Mouse (Mus musculus): ENCODE measurements around the gene Gm10778.
"Not testable (repeated sequence)": the region's sequence is repeated elsewhere in the genome, so short reads cannot be mapped to it uniquely, and the experiment has no call there.

Gm10778 gene

DNA sequence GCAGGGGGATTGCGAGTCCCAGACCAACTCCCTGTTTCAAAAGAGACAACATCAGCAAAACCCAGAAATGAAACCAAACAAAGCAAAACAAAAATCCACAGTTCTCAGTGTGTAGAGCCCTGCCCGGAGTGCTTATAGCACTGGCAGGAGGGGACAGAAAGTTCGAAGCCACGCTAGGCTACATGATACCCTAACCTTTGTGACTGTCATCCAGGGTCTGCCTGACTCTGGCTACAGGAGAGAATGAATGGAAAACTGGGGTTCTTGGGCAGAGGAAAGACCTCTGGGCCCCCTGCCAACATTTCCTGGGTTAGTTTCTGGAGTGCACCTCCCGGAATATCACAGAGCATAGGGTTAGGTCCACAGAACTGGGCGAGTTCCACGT, 21.0 kb upstream of the Gm10778 start:
- peak; percentile 52 for DNase-seq (ENCODE audit: low read depth)

DNA sequence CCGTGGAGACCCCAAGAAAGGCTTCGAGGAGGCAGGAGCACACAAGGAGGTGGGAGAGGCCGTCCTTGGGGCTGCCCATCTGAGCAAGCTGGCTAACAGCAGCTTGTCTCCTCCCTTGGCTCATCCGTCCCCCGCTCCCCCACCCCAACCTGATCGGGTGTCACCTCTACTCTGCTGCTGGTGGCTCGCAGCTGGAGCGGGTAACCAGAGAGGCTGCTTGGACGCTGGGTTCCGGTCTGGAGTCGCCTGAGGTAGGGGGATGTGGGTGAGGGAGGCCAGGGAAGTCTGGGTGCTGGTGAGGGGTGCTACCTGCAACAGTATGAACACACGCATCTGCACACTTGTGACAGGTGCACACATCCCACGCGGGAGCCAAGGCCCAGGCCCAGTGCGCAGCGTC, 20.5 kb upstream of the Gm10778 start, which contains the start of gene Ankrd24:
Gene Ankrd24, plus strand, starts transcription at position 151 of the 400 bp plus-strand sequence.
- DNase-seq (ENCODE audit: low read depth) = no peak

DNA sequence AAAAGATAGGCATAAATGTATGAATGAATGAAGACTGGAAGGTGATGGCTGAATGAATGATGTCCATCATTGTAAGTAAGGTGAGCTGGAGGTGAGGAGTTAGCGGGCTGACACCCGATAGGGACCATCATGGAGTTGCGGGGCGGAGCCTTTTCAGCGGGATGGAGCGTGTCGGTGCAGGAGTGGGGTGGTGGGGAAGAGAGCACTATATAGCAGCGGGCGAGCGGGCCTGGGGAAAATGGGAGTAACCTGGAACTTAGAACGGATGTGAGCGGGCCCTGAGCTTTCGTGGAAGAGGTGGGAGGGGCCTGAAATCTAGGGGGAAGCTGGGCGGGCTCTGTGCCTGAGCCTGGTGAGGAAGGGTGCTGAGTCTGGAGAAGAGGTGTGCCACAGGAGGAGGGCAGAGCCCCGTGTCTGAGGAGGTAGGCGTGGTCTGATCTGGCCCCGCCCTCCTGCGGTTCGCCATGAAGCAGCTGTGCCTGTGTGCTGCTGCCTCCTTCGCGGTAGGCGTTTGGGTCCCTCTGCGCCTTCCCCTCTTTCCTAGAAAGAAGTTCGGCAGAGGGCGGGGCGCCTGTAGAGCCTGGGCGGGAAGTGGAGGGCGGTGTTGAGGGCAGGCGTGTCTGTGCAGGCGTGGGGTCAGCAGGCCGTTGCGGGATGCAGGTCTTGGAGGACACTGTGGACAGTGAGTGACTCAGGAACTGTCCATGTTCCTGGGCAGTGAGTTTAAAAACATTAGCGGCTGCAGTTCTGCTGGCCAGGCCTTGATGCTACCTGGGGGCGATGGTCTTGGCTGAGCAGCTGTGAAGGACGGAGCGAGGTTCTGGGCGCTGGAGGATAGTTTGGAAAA, 15.4 kb upstream of the Gm10778 start:
- peak; percentile 90 for DNase-seq (ENCODE audit: low read depth)

DNA sequence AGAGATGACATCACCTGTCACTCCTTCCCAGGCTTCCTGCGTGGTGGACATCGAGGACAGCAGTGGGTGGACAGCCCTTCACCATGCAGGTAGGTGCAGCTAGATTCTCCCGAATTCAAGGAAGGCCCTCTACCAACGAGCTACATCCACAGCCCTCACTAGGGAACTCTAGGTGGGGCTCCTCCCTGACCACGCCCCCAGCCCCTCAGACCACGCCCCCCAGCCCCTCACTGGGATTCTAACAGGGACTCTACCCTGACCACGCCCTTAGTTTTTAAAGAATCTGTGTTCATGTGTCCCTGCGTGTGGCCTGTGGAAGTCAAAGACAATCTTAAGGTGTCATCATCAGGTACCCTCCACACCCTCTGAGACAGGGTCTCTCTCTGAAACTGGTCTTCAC, 12.5 kb upstream of the Gm10778 start:
- DNase-seq (ENCODE audit: low read depth) = no peak

DNA sequence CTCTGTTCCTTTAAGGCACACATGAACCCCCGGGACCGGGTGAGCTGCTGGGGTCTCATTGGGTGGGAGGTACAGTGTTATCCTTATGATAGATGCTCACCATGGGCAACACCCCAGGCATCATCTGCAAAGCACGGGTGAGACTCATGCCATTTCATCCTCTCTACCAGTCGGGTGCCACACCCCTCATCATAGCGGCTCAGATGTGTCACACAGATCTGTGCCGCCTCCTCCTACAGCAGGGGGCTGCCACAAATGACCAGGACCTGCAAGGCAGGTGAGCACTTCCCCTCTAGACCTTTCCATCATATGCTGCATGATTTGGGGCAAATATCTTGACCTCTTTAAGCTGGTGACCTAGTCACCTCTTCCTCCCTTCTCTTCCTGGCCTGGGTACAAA, 10.8 kb upstream of the Gm10778 start:
- DNase-seq (ENCODE audit: low read depth) = no peak

DNA sequence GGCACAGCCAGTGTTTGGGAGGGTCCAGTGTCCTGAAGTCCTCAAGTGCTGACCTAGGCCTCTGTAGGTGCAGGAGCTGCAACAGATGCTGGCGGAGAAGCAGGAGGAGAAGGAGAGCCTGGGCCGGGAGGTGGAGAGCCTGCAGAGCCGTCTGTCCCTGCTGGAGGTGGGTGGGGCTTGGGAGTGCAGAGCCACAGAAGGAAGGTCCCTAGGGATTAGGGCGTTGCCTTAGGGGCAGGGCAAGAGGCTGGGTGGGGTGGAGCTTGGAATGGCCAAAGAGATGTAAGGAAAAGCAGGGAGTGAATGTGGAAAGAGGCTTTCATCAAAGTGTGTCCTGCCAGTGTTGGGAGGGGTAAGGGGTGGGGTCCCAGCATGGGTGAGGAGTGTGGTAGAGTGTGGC, 8.0 kb upstream of the Gm10778 start:
- peak; percentile 30 for DNase-seq (ENCODE audit: low read depth)

DNA sequence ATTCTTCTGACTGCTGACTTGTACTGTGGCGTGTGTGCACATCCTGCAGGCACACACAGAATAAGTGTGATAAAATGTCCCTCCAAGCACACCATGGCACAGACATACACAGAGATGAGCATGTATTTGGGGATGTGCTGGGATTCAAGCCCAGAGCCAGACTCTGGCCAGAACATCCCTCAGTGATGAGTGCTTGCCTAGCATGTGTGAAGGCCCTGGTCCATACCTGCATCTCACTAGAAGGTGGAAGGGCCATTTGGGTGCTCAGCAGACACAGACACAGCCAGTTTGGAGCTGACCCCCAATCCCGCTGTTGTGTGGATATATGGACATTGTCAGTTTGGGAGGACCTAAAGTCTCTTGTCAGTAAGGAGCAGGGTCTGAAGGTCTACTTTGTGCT, 7.3 kb upstream of the Gm10778 start:
- no peak for DNase-seq (ENCODE audit: low read depth)

DNA sequence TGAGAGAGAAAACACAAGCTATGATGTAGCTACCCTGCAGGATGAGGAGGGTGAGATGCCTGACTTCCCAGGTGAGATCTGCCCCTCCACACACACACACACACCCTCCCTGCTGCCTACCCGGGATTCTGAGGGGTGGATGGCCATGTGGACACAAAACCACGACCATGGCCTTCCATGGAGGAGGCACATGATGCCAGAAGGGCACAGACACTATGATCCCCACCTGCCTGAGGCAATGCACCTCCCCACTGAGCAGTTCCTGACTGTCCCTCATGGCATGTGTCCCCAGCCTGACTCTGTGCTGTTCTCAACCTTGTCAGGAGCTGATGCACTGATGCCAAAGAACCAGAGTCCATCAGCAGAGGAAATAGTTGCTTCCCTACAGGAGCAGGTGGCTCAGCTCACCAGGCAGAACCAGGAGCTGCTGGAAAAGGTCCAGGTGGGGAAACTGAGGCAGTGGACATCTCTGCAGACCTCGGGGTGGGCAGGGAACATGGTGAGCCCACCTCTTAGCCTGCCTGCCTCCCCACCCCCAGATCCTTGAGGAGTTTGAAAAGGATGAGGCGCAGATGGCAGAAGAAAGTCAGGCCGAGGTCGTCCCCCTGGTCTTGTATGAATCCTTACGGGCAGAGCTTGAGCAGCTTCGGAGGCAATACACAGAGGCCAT, 6.7 kb upstream of the Gm10778 start:
- DNase-seq (ENCODE audit: low read depth) = no peak

DNA sequence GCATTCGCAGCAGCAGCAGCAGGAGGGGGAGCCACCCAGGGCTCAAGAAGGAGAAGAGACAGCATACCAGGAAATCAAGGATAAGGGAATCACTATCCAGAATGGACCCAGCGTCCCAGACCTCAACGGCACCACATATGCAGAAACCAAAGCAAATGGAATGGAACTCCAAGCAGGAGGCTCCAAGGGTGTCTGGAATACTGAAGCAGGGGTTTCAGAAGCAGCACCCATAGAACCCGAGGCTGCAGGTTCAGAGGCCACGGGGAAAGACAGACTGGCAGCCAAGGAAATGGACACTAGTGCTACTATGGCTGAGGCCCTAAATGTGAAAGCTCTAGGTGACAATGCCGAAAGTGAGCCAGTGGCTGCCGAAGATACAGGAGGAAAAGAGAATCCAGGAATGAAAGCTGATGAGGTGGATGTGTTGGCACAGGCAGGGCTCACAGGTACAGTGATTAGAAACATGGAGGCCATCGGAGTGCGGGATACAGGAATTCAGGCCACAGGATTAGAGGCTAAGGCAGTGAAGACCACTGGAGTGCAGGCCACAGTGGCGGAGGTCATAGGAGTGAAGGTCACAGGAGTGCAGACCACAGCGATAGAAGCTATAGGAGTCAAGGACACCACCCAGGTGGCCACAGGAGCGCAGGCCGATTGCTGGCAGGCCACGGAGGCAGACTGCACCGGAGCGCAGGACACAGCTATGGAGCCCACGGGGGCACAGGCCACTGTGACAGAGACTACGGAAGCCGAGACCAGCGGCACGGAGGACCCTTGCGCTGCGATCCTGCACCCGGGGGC, 6.0 kb upstream of the Gm10778 start:
- peak; percentile 22 for DNase-seq (ENCODE audit: low read depth)

DNA sequence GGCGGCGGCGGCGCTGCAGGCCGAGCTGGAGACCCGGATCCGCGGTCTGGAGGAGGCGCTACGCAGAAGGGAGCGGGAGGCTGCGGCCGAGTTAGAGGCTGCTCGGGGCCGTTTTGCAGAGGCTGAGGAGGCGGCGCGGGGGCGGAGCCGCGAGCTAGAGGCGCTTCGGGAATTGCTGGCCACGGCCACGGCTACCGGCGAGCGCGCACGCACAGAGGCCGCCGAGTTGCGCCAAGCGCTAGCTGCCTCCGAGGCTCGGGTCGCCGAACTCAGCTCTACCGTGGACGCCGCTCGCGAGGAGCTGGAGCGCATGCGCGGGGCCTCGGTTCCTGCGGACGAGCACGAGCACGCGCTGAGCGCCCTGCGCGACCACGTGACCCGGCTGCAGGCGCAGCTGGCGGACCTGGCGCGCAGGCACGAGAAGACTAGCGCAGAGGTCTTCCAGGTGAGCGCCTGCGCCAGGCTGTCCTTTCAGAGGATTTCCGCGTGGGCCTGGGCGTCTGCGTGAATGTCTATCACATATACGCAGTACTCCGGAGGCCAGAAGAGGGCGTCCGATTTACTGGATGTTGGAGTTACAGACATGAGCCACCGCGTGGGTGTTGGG, 5.3 kb upstream of the Gm10778 start:
- peak; percentile 99 for DNase-seq (ENCODE audit: low read depth)

DNA sequence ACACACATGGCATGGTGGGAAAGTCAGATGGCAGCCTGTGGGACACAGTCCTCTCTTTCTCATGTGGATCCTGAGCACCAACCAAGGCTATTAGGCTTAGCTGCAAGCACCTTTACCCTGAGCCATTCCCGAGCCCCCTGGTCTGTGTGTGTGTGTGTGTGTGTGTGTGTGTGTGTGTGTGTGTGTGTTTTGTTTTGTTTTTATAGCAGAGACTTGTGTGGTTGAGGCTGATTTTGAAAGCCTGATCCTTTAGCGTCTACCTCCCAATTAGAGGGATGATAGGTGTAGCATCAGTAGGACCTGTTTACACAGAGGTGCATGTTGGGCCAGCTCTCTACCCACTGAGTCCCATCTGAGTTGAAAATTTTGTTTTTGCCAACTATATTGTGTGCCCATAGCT, 4.7 kb upstream of the Gm10778 start:
- no peak for DNase-seq (ENCODE audit: low read depth)

DNA sequence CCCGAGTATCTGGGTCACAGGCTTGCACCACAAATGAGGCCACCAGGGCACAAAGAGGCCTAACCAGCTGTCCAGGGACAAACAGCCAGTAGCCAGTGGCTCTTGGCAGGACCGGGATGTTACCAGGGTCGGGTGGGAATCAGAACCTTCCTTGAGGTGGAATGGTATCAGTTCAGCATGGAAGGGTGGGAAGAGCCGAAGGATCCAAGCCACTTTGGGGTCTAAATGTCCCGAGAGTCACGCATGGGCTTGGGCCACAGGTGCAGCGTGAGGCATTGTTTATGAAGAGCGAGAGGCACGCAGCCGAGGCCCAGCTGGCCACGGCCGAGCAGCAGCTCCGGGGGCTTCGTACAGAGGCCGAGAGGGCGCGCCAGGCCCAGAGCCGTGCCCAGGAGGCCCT, 4.1 kb upstream of the Gm10778 start:
- no peak for DNase-seq (ENCODE audit: low read depth)

DNA sequence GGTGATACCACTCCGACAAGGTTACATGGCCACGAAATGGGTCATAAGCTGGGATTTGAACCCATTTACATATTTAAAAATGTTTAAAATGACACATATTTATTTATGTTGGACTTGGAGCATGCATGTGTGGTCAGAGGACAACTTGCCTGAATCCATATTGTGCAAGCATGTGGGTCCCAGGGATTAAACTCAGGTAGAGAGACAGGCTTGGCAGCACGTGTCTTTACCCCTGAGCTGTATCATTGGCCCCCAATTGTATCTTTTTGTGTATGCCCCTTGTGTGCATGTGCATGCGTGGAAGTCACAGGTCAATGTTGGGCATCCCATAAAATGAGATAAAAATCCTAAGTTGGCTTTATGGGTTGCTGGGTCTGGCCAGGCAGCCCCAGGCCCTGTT, 3.5 kb upstream of the Gm10778 start:
- no peak for DNase-seq (ENCODE audit: low read depth)

DNA sequence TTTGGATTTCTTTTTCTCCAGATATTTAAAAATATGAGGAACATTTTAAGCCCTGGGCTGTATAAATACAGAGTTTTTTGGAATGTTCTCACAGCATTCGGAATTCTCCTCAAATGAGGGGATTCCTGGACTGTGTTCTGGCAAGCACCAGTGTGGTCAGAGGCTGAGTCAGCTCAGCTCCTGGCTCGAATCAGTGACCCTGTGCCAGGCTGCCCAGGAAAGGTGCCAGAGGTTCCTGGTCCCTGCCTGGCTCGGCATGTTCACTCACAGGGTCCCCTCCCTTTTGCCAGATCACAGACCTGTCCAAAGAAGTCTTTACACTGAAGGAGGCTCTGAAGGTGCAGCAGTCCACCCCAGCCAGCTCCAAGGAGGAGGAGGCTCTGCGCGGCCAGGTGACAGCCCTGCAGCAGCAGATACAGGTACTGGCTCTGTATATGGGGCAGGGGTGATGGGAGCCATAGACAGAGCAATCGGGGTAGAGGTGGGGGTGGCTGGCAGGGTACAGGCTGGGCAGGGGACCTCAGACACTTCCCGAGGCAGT, 2.8 kb upstream of the Gm10778 start:
- DNase-seq (ENCODE audit: low read depth) = peak; percentile 64

DNA sequence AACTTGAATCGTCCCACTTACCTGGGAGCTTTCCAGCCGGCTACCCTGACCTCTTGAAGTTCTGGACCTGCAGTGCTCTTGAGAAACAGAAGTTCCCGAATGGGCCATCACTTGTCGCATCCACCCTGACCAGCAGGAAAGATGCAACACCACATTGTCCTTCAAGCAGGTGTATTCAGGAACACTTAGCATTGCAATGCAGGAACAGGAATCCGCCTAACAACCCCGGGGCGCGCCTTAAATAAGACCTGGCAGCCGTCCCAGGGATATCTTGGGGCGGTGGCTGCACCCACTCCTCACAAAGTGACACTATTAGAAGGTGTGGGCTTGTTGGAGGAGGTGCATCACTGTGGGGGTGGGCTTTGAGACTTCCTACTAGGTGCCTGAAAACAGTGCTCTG, 6.3 kb downstream of the Gm10778 start:
- DNase-seq (ENCODE audit: low read depth) = no peak

DNA sequence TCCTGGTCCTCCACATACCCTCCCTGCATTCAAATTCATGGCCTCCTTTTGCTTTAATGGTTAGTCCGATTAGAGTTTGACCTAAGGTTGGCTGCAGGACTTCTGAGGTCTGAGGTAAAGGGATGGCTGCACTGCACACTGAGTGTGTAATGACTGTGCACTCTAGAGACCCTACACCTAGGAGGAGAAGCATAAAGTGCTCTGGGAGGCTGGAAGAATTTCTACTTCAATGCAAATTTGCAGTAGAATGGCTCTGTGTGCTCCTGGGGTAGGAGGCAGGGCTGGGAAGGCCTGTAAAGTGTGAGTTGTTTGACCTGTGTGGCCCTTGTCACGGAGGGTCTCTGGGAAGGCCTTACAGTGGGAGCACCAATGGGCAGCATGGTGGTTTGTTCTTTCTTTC, 7.3 kb downstream of the Gm10778 start:
- DNase-seq (ENCODE audit: low read depth) = no peak

DNA sequence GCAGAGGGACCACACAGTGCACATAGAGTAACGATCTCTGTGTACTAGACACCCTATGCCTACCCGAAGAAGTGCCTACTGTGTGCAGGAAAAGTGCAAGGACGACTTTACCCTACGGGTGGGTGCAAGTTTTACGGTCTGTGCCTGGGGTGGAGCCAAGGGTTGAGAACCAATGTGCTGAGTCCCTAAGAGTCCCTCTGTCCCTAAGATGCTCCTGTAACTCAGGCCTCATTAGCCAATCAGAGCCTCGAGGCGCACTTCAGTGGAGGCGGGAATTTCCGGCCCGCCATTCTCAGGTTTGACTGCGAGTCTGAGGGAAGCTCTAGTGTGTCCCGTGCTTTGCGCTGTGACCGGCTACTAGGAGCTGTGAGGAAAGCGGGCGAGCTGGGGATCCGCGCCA, 38.3 kb downstream of the Gm10778 start:
- DNase-seq (ENCODE audit: low read depth) = not testable (repeated sequence)

DNA sequence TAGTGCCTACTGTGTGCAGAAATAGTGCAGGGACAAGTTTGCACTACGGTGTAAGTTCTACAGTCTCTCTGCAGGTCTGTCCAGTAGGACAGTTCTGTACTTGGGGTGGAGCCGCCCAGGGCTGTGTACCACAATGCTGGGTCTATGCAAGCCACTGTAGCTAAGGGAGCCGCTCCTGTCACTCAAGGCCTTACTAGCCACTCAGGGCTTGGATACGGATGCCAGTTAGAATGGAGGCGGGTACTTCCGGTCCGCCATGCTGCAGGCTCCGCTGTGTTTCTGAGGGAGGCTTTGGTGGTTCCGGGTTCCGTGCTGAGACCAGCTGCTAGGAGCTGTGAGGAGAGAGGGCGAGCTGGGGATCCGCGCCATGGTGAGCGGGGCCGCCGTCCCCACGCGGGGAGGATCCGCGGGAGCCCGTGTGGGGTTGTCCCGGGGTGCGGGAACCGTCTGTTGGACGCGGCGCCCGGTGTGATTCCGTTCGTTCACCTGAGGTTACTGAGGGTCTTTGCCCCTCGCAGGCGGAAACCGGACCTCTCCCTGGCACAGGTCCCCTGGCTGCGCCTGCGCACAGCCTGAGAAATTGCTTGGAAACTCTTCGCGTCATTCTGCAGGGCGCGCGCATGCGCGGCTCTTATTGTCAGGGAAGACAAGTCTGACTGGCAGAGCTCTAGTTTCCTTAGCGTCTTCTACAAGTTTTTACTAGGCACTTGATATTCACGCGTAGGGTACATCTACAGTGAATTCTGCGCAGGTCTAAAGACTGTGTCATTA, 55.9 kb downstream of the Gm10778 start, which contains the start of gene Zfp433:
Gene Zfp433, plus strand, starts transcription at position 295 of the 771 bp plus-strand sequence.
- DNase-seq (ENCODE audit: low read depth) = not testable (repeated sequence)
